ENCODE assay signal across 16 mouse cellular contexts in the genomic region with DNA sequence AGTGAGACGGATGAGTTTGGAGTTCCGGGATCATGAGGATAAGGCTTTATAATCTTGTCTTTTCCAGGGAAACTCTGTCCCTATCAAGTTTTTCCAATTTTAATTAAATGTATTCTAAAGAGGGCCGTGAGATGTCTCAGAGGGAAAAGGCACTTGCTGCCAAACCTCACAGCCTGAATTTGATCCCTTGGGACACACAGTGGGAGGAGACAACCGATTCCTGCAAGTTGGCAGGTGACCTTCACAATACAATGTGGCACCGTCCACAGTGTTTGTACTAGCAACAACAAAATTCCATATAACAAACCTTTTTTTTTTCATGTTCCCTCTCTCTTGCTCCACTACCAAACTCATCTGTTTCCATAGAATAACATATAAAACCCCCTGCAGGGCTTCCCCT. TPM values are rescaled to one million over a fixed set of nuclear protein-coding genes. Genes with fewer than 3 reads are reported as not detected.
DNase-seq lines count a peak whose midpoint lies in the region; ATAC-seq and TF ChIP-seq lines count a peak whose summit lies in the region.
"Had no signal": no experiment of that assay in that cellular context is flagged by ENCODE, and none has a peak within 500 bp of the region (broad histone marks: within the 10 kb centered on the region; RNA-seq: fewer than 3 reads in every experiment).

No protein-coding gene starts in this region.

- 0 out of 2 replicates have a peak overlapping the region, but pooled peaks have one; percentile 5 for H3K4me2 ChIP-seq in lung, embryonic 14.5 days
- peak overlapping the region; percentile 33 for H3K4me2 ChIP-seq in intestine, embryonic 15.5 days (replicated peaks)
- no peak overlapping the region; the same call in 1 of the 2 replicates for H3K4me2 ChIP-seq in stomach, postnatal 0 days (replicated peaks; ENCODE audit: low read depth)
- H3K4me2 ChIP-seq: forebrain, embryonic 15.5 days; heart, embryonic 12.5 days; neural tube, embryonic 12.5 days had no signal

- no peak for ATAC-seq in lung, embryonic 14.5 days (ENCODE audit: insufficient read depth)
- no peak for ATAC-seq in intestine, embryonic 15.5 days
- no peak for ATAC-seq in stomach, postnatal 0 days (ENCODE audit: low FRiP score, low TSS enrichment)
- ATAC-seq: forebrain, embryonic 15.5 days; inflammation-experienced regulatory T-cells, adult 6 months; midbrain, embryonic 16.5 days had no signal

- H3K27me3 ChIP-seq in lung, embryonic 14.5 days (ENCODE audit: insufficient read depth, low read length) = no peaks in the 10 kb centered on the region
- H3K27me3 ChIP-seq in intestine, embryonic 15.5 days (replicated peaks) = no peaks in the 10 kb centered on the region
- no peaks in the 10 kb centered on the region for H3K27me3 ChIP-seq in stomach, postnatal 0 days (ENCODE audit: control insufficient read depth, insufficient read depth, low read length)
- H3K27me3 ChIP-seq: forebrain, embryonic 15.5 days; heart, embryonic 12.5 days; neural tube, embryonic 12.5 days had no signal

- 20% methylated on average over 5 of the region's 5 CpGs for WGBS in lung, embryonic 14.5 days
- WGBS in intestine, embryonic 15.5 days = 16% methylated on average over 5 of the region's 5 CpGs
- 12% methylated on average over 5 of the region's 5 CpGs for WGBS in stomach, postnatal 0 days

- H3K36me3 ChIP-seq in lung, embryonic 14.5 days (ENCODE audit: insufficient read depth) = no peaks in the 10 kb centered on the region
- H3K36me3 ChIP-seq in intestine, embryonic 15.5 days = no peaks in the 10 kb centered on the region
- no peaks in the 10 kb centered on the region for H3K36me3 ChIP-seq in stomach, postnatal 0 days (ENCODE audit: control insufficient read depth, insufficient read depth, low read length)
- H3K36me3 ChIP-seq: forebrain, embryonic 15.5 days; heart, embryonic 12.5 days; neural tube, embryonic 12.5 days had no signal

- TF ChIP-seq CTCF in gastrocnemius, adult 2 months (IDR thresholded peaks at IDR 0.05) = no peak
- no peak for TF ChIP-seq CTCF in lung, embryonic 14.5 days (IDR thresholded peaks at IDR 0.05; ENCODE audit: low read depth)
- TF ChIP-seq CTCF in stomach, postnatal 0 days (IDR thresholded peaks at IDR 0.05; ENCODE audit: low read depth) = no peak

- intact Hi-C loops in gastrocnemius, adult 2 months (cut with DNase I) = loop anchor here (2.0 kb wide), 1 partner anchor 14 kb away; no protein-coding TSS in a partner anchor
- intact Hi-C loops in gastrocnemius, postnatal 14 days (cut with DNase I; ENCODE audit: low total_unique reads) = no loop called here

- H3K4me3 ChIP-seq in gastrocnemius, adult 2 months = no peak overlapping the region
- H3K4me3 ChIP-seq in lung, embryonic 14.5 days (ENCODE audit: low read depth, low read length) = no peak overlapping the region
- no peak overlapping the region for H3K4me3 ChIP-seq in intestine, embryonic 15.5 days (replicated peaks)
- H3K4me3 ChIP-seq in stomach, postnatal 0 days (ENCODE audit: low read depth, low read length) = no peak overlapping the region
- H3K4me3 ChIP-seq: forebrain, embryonic 15.5 days; heart, embryonic 12.5 days; neural tube, embryonic 12.5 days had no signal

- TF ChIP-seq EP300 in stomach, postnatal 0 days (optimal IDR thresholded peaks at IDR 0.05) = no peak

- H3K4me1 ChIP-seq in lung, embryonic 14.5 days (ENCODE audit: insufficient read depth) = peaks cover 11% of the 10 kb centered on the region
- peaks cover 16% of the 10 kb centered on the region for H3K4me1 ChIP-seq in intestine, embryonic 15.5 days (replicated peaks)
- no peaks in the 10 kb centered on the region; the same call in 1 of the 2 replicates for H3K4me1 ChIP-seq in stomach, postnatal 0 days (replicated peaks; ENCODE audit: control insufficient read depth, insufficient read depth)

- no peak overlapping the region for H3K9ac ChIP-seq in lung, embryonic 14.5 days
- H3K9ac ChIP-seq in intestine, embryonic 15.5 days = no peak overlapping the region
- H3K9ac ChIP-seq in stomach, postnatal 0 days (ENCODE audit: low read length) = no peak overlapping the region
- H3K9ac ChIP-seq: forebrain, embryonic 15.5 days; heart, embryonic 12.5 days; neural tube, embryonic 12.5 days had no signal

- no peaks in the 10 kb centered on the region for H3K9me3 ChIP-seq in lung, embryonic 14.5 days (ENCODE audit: low read depth, low read length)
- H3K9me3 ChIP-seq in intestine, embryonic 15.5 days = no peaks in the 10 kb centered on the region
- no peaks in the 10 kb centered on the region for H3K9me3 ChIP-seq in stomach, postnatal 0 days (ENCODE audit: control insufficient read depth, low read length)
- H3K9me3 ChIP-seq: forebrain, embryonic 15.5 days; heart, embryonic 12.5 days; neural tube, embryonic 12.5 days had no signal

- H3K27ac ChIP-seq in gastrocnemius, adult 2 months = peak overlapping the region; percentile 35; the same call in 1 of the 2 replicates
- H3K27ac ChIP-seq in lung, embryonic 14.5 days (ENCODE audit: low read depth) = no peak overlapping the region
- peak overlapping the region; percentile 68 for H3K27ac ChIP-seq in intestine, embryonic 15.5 days
- H3K27ac ChIP-seq in stomach, postnatal 0 days (replicated peaks) = 0 out of 2 replicates have a peak overlapping the region, but pooled peaks have one; percentile 40
- H3K27ac ChIP-seq: forebrain, embryonic 15.5 days; neural tube, embryonic 12.5 days had no signal

- no peak for DNase-seq in gastrocnemius, adult 2 months
- DNase-seq in gastrocnemius, postnatal 14 days = no peak
- no peak for DNase-seq in lung, embryonic 14.5 days
- no peak for DNase-seq in lung, postnatal 36 days
- no peak for DNase-seq in stomach, postnatal 0 days (ENCODE audit: low spot score)
- DNase-seq in thymus, postnatal 36 days = no peak
- DNase-seq: adrenal gland, adult 8-10 months; cerebellum, adult 9-10 months; kidney, postnatal 10 days; thymus, postnatal 14 days had no signal

RNA-seq across cellular contexts. Expression of gene Mat2a, which starts 19.6 kb away (rescaled TPM):
- total RNA-seq in gastrocnemius, adult 2 months (2021) = 100 to 1,000 TPM; 130 to 164 TPM
- 100 to 1,000 TPM; 202 to 277 TPM for total RNA-seq in gastrocnemius, postnatal 14 days (2021)
- 400 and 402 TPM in 2 replicates for polyA plus RNA-seq in lung, embryonic 14.5 days (2014; fragmentation: Nextera tagmentation; extraction: Ambion mirVana)
- 290 and 308 TPM in 2 replicates for polyA plus RNA-seq in intestine, embryonic 15.5 days (2015; fragmentation: Nextera tagmentation; extraction: Ambion mirVana)
- polyA plus RNA-seq in stomach, postnatal 0 days (2015; fragmentation: Nextera tagmentation; extraction: Ambion mirVana) = 143 and 146 TPM in 2 replicates

RNA-seq across cellular contexts. Expression of gene Ggcx, which starts 44.8 kb away (rescaled TPM):
- total RNA-seq in gastrocnemius, adult 2 months (2021) = 10 to 100 TPM; 12.2 to 17.3 TPM
- total RNA-seq in gastrocnemius, postnatal 14 days (2021) = 10 to 100 TPM; 15.0 to 15.5 TPM
- 22.3 and 23.4 TPM in 2 replicates for polyA plus RNA-seq in lung, embryonic 14.5 days (2014; fragmentation: Nextera tagmentation; extraction: Ambion mirVana)
- 23.8 and 23.9 TPM in 2 replicates for polyA plus RNA-seq in intestine, embryonic 15.5 days (2015; fragmentation: Nextera tagmentation; extraction: Ambion mirVana)
- polyA plus RNA-seq in stomach, postnatal 0 days (2015; fragmentation: Nextera tagmentation; extraction: Ambion mirVana) = 10.7 and 10.8 TPM in 2 replicates
